Mouse (Mus musculus) thymus, adult 18-20 months (tissue): ENCODE results near the gene Trpm8.

Experiments
- DNase-seq, 2 experiments: peaks; one replicate each; pipeline ENCODE4 v3.0.0; 2022; ENCODE audit warnings: mixed read lengths in 2 of 2

The Trpm8 gene

GRCm38 (mm10) chr1:88248658-88249057 is 28.8 kb upstream of the Trpm8 start:
- no peak for DNase-seq

GRCm38 (mm10) chr1:88249596-88249995 is 27.9 kb upstream of the Trpm8 start:
- DNase-seq: no peak

- no peak for DNase-seq
Measured at GRCm38 (mm10) chr1:88250023-88250422, 27.4 kb upstream of the Trpm8 start.

- DNase-seq: no peak
Measured at GRCm38 (mm10) chr1:88253106-88253505, 24.4 kb upstream of the Trpm8 start.

GRCm38 (mm10) chr1:88253540-88253939 is 23.9 kb upstream of the Trpm8 start:
- DNase-seq: no peak

- DNase-seq: no peak
Measured at GRCm38 (mm10) chr1:88254793-88255465, 22.5 kb upstream of the Trpm8 start.

- DNase-seq: no peak
Measured at GRCm38 (mm10) chr1:88255466-88255857, 22.0 kb upstream of the Trpm8 start.

- DNase-seq: no peak
Measured at GRCm38 (mm10) chr1:88255989-88256754, 21.3 kb upstream of the Trpm8 start.

GRCm38 (mm10) chr1:88256886-88257663 is 20.4 kb upstream of the Trpm8 start:
- DNase-seq: no peak

- DNase-seq: no peak
Measured at GRCm38 (mm10) chr1:88257681-88258080, 19.8 kb upstream of the Trpm8 start.

GRCm38 (mm10) chr1:88258361-88258760 is 19.1 kb upstream of the Trpm8 start:
- no peak for DNase-seq

GRCm38 (mm10) chr1:88258881-88259642 is 18.4 kb upstream of the Trpm8 start:
- DNase-seq: no peak

- DNase-seq: peak in 1 of 2 experiments; percentile 32
Measured at GRCm38 (mm10) chr1:88259643-88260024, 17.8 kb upstream of the Trpm8 start.

GRCm38 (mm10) chr1:88260114-88260513 is 17.3 kb upstream of the Trpm8 start:
- DNase-seq: peak in 1 of 2 experiments; percentile 27

- no peak for DNase-seq
Measured at GRCm38 (mm10) chr1:88260604-88261377, 16.7 kb upstream of the Trpm8 start.

- no peak for DNase-seq
Measured at GRCm38 (mm10) chr1:88261706-88262105, 15.8 kb upstream of the Trpm8 start.

GRCm38 (mm10) chr1:88262255-88262654 is 15.2 kb upstream of the Trpm8 start:
- peak in 1 of 2 experiments; percentile 25 for DNase-seq

GRCm38 (mm10) chr1:88262961-88263360 is 14.5 kb upstream of the Trpm8 start:
- DNase-seq: no peak

GRCm38 (mm10) chr1:88263778-88264177 is 13.7 kb upstream of the Trpm8 start:
- DNase-seq: peak in 1 of 2 experiments; percentile 21

GRCm38 (mm10) chr1:88264237-88264868 is 13.1 kb upstream of the Trpm8 start:
- DNase-seq: no peak

- no peak for DNase-seq
Measured at GRCm38 (mm10) chr1:88264869-88265240, 12.6 kb upstream of the Trpm8 start.
